Mouse (Mus musculus) lung, postnatal 0 days (tissue): ENCODE measurements around the gene Pik3ca. TPM values are rescaled to one million over a fixed set of nuclear protein-coding genes. Genes with fewer than 3 reads are reported as not detected.

Source experiments
- ATAC-seq: fragments of 200-750 bp; cut with Nextera tagmentation; 2 replicates; pipeline ENCODE4 v1.8.0; 2017; ENCODE audit warnings: moderate library complexity
- DNase-seq: peaks from one replicate; pipeline ENCODE4 v3.0.0-alpha.2; 2016; ENCODE audit warnings: low spot score
- H3K27ac ChIP-seq: fragments of 300-500 bp; sonication (generic); 2 replicates; pipeline ENCODE4 v1.5.1; 2014; ENCODE audit warnings: antibody characterized with exemption, mild to moderate bottlenecking, low read length, mixed read lengths
- H3K27me3 ChIP-seq: fragments of 300-500 bp; sonication (generic); replicated peaks from 2 replicates; pipeline ENCODE4 v1.6.1; 2014; ENCODE audit warnings: low read length, mixed read lengths; ENCODE audit not compliant: insufficient read depth
- H3K36me3 ChIP-seq: fragments of 300-500 bp; sonication (generic); 2 replicates; pipeline ENCODE4 v1.6.1; 2014; ENCODE audit warnings: low read length, mixed read lengths; ENCODE audit not compliant: insufficient read depth
- H3K4me1 ChIP-seq: fragments of 300-500 bp; sonication (generic); 2 replicates; pipeline ENCODE4 v1.6.1; 2014; ENCODE audit warnings: antibody characterized with exemption, low read depth, low read length, mixed read lengths; ENCODE audit not compliant: insufficient read depth
- H3K4me2 ChIP-seq: fragments of 300-500 bp; sonication (generic); replicated peaks from 2 replicates; pipeline ENCODE4 v1.6.1; 2014; ENCODE audit warnings: low read depth, mild to moderate bottlenecking, low read length, moderate library complexity, mixed read lengths
- H3K4me3 ChIP-seq: fragments of 300-500 bp; sonication (generic); 2 replicates; pipeline ENCODE4 v1.5.1; 2014; ENCODE audit warnings: low read depth, low read length
- H3K9ac ChIP-seq: fragments of 300-500 bp; sonication (generic); replicated peaks from 2 replicates; pipeline ENCODE4 v1.6.1; 2014; ENCODE audit warnings: low read depth, mild to moderate bottlenecking
- H3K9me3 ChIP-seq: fragments of 300-500 bp; sonication (generic); 2 replicates; pipeline ENCODE4 v1.6.1; 2016; ENCODE audit warnings: low read length, mixed read lengths
- CTCF ChIP-seq: IDR thresholded peaks from 2 replicates; pipeline ENCODE4 v1.5.1; 2016; ENCODE audit warnings: antibody characterized with exemption, mild to moderate bottlenecking
- EP300 ChIP-seq: IDR thresholded peaks from 2 replicates; pipeline ENCODE4 v1.6.1; 2016; ENCODE audit warnings: antibody characterized with exemption, mild to moderate bottlenecking, control low read depth
- WGBS: fragments of 180-500 bp; shearing (Covaris S2); extraction: QIAGEN DNeasy Blood & Tissue Kit; methylation state at CpG from one replicate; pipeline ENCODE4 v1.1.7; 2014; 5-methylcytosine and 5-hydroxymethylcytosine counted together
- polyA plus RNA-seq: library from polyadenylated mRNA; unstranded; fragments of >200 nt; fragmentation: Nextera tagmentation; extraction: Ambion mirVana; gene quantifications from 2 replicates; pipeline ENCODE4 v1.2.1, GENCODE M21; 2015

The Pik3ca gene
- polyA plus RNA-seq, 1 experiment from 2014 or later: 13.4 TPM

DNA sequence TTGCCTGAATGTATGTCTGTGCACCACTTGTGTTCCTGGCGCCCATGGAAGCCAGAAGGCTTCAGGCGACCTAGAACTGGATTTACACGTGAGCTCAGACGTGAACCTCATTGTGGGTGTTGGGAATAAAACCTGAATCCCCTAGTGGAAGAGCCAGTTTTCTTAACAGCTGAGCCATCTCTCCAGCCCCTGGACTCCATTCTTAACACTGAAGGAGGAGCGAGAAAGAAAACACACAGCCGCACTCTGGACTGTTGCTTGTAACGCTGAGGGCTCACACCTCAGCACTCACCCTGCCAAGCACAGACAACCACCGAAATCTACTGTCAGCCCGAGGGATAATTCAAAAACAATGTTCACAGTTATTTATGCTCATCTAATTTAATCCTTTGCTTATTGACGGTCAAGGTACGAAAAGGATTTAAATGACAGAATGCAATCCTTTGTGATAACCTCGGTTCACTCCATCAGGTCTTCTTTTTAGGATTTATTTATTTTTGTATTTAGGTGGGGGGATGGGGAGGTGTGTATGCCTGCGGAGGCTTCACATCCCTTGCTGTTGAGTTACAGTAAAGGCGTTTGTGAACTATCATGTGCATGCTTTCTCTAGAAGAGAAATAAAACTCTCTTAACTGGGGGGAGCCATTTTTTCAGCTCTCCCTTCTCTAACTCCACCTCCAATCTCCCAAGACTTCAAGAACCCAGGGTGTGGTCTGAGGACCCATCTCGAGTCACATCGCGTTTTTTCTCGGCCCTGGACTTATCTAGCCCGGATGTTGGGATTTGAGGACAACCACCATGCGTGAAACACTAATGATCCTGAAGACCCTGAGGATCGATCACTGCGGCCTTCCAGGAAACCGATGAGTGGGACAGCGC is 112.3 kb downstream of the Pik3ca start, which contains the start of gene Zfp639:
Gene Zfp639 (plus strand): TSS at position 764 of the 879 bp plus-strand sequence.
- peak within 1 kb of the TSS; percentile 90 for H3K9ac ChIP-seq
- no peaks in the 10 kb centered on the region for H3K27me3 ChIP-seq
- 6% methylated on average over 24 of the region's 24 CpGs for WGBS
- no peaks in the 10 kb centered on the region; the same call in 1 of the 2 replicates for H3K36me3 ChIP-seq
- H3K4me1 ChIP-seq: peaks cover 3% of the 10 kb centered on the region; the same call in 1 of the 2 replicates
- peak within 1 kb of the TSS; percentile 67 for H3K4me2 ChIP-seq
- TF ChIP-seq EP300: no peak
- TF ChIP-seq CTCF: no peak
- peak within 1 kb of the TSS; percentile 94 for H3K27ac ChIP-seq
- ATAC-seq: peak; percentile 52
- peak within 1 kb of the TSS; percentile 78 for H3K4me3 ChIP-seq
- peak; percentile 28 for DNase-seq
- H3K9me3 ChIP-seq: no peaks in the 10 kb centered on the region

DNA sequence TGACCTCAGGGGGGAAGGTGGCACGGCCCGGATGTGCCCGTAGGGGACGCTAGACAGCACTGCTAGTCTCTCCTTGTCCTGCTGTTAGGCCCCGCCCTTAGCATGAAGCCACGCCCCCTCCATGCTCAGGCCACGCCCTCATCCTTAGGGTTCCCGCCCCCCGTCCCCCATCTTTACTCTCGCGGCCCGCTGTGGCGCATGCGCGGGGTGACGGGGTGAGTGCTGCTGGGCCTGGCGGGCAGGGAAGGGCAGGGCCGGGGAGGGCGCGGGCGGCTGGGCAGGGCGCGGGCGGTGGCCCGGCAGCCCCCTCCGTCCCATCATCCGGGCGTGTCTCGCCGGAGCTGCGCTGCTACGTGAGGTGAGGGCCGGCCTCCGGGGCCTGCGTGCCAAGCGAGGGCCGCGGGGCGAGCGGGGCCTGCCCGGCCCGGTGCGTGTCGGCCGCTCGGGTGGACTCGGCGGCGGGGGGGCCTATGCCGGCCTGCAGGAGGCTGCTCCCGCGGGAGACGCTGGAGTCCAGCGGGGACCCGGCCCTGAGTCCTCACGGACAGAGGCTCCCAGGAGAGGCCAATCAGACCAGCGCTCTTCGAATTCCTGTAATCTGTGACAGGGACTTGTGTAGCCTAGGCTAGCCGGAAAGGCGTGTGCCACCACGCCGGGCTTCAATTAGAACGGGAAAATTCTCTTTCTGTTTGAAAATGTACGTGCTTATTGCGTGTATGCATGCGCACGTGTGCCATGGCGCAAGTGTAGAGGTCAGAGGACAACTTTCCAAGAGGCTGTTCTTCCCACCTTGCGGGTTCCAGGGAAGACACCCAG is 113.1 kb downstream of the Pik3ca start:
- 0% methylated on average over 46 of the region's 69 CpGs for WGBS

DNA sequence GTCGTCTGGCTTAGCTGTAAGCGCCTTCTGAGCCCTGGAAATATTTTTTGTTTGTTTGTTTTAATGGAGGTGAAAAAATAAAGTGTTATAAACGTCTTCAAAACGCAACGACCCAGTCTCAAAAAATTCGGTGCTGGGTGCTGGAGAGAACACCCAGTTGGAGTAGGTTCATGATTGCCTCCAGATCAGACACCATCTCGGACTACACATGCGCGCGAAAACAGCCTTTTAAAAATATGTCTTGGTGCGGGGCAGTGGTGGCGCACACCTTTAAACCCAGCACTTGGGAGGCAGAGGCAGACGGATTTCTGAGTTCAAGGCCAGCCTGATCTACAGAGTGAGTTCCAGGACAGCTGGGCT is 113.7 kb downstream of the Pik3ca start:
- peak overlapping the region; percentile 78 for H3K4me3 ChIP-seq
- no peak for ATAC-seq
- peak overlapping the region; percentile 67 for H3K4me2 ChIP-seq
- no peaks in the 10 kb centered on the region for H3K27me3 ChIP-seq
- H3K4me1 ChIP-seq: peaks cover 3% of the 10 kb centered on the region; the same call in 1 of the 2 replicates
- DNase-seq: no peak
- peak overlapping the region; percentile 94 for H3K27ac ChIP-seq
- H3K9me3 ChIP-seq: no peaks in the 10 kb centered on the region
- peak overlapping the region; percentile 90 for H3K9ac ChIP-seq
- 3% methylated on average over 13 of the region's 13 CpGs for WGBS
- H3K36me3 ChIP-seq: no peaks in the 10 kb centered on the region; the same call in 1 of the 2 replicates
- TF ChIP-seq EP300 (no peak), CTCF (no peak)

More for the DNA sequence above, 113.1 kb downstream of the Pik3ca start:
- H3K27me3 ChIP-seq: no peaks in the 10 kb centered on the region
- peak; percentile 97 for ATAC-seq
- H3K4me2 ChIP-seq: peak overlapping the region; percentile 67
- no peak for TF ChIP-seq EP300
- peak; percentile 94 for TF ChIP-seq CTCF
- H3K4me3 ChIP-seq: peak overlapping the region; percentile 78
- peak overlapping the region; percentile 94 for H3K27ac ChIP-seq
- H3K36me3 ChIP-seq: no peaks in the 10 kb centered on the region; the same call in 1 of the 2 replicates
- H3K9me3 ChIP-seq: no peaks in the 10 kb centered on the region
- peak overlapping the region; percentile 90 for H3K9ac ChIP-seq
- DNase-seq: peak; percentile 97
- peaks cover 3% of the 10 kb centered on the region; the same call in 1 of the 2 replicates for H3K4me1 ChIP-seq

DNA sequence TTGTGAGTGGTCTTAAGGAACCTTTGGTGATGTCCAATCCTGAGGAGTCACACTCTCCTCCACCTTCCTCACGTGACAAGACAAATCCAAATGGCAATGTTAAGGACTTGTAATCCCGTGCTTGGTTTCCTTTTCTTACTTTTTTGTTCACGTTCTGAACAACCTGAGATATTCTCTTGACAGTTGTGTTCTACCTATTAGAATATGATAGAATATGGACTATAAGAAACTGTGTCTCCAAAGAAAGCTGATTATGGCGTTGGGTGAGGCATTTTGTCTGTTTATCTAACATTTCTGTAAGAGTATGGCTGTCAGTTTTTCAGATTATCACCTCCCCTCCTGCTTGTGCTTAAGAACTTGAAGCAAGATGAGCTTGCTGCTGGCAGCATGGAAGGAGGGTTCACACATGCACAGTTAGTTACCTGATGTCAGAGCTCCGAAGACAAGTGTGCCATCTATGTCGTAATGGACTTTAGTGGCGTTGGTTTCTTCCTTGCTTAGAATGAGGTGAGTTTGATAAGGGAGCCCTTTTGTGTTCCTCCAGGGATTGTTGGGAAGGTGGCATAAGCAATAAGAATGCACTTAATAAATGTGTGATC is 115.3 kb downstream of the Pik3ca start:
- no peak for TF ChIP-seq EP300
- TF ChIP-seq CTCF: no peak
- H3K27ac ChIP-seq: no peak overlapping the region
- H3K9ac ChIP-seq: no peak overlapping the region
- ATAC-seq (no peak), DNase-seq (no peak)
- no peak overlapping the region for H3K4me2 ChIP-seq
- WGBS: 77% methylated on average over 7 of the region's 7 CpGs
- H3K4me3 ChIP-seq: no peak overlapping the region
- H3K9me3 ChIP-seq: no peaks in the 10 kb centered on the region
- peaks cover 3% of the 10 kb centered on the region; the same call in 1 of the 2 replicates for H3K4me1 ChIP-seq
- H3K36me3 ChIP-seq: peaks cover 6% of the 10 kb centered on the region; the same call in 1 of the 2 replicates
- no peaks in the 10 kb centered on the region for H3K27me3 ChIP-seq

DNA sequence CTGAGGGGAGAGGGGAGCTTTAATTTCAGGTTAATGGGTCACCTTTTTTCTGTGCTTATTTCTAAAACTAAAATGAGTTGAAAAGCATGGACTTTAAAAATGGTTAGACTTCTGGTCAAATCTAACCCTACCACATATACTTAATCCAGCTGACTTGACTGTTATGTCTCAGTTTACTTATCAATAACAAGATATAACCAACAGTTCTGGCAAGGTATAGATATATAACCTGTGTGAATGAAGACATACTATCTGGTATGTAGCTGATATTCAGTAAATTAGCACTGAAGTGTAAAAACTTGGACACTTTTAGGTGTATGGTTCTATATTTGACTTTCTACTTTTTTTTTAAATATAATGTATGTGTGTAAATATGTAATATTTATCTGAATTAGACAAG is 116.1 kb downstream of the Pik3ca start:
- Histone ChIP-seq H3K27ac (no peak overlapping the region), H3K4me3 (no peak overlapping the region), H3K27me3 (no peaks in the 10 kb centered on the region), H3K4me2 (no peak overlapping the region), H3K9ac (no peak overlapping the region), H3K9me3 (no peaks in the 10 kb centered on the region), H3K4me1 (peaks cover 3% of the 10 kb centered on the region; the same call in 1 of the 2 replicates), H3K36me3 (peaks cover 6% of the 10 kb centered on the region; the same call in 1 of the 2 replicates)
- DNase-seq (no peak), ATAC-seq (no peak)
- TF ChIP-seq CTCF (no peak), EP300 (no peak)

Other genes with a start within 250 kb of the Pik3ca start
- gene Zmat3, start 31.7 kb upstream of the Pik3ca start, polyA plus RNA-seq: 1.9 and 2.1 TPM in 2 replicates
- 0.07 and 0.16 TPM in 2 replicates for gene Kcnmb3, start 94.6 kb downstream of the Pik3ca start, polyA plus RNA-seq
- 28.9 and 33.9 TPM in 2 replicates for gene Zfp639, start 112.6 kb downstream of the Pik3ca start, polyA plus RNA-seq
- 19.5 and 22.1 TPM in 2 replicates for gene Mfn1, start 131.8 kb downstream of the Pik3ca start, polyA plus RNA-seq
- gene Gnb4, start 218.9 kb downstream of the Pik3ca start, polyA plus RNA-seq: 109 and 114 TPM in 2 replicates